Mouse (Mus musculus): ENCODE data around the gene Pdzph1.

DNA sequence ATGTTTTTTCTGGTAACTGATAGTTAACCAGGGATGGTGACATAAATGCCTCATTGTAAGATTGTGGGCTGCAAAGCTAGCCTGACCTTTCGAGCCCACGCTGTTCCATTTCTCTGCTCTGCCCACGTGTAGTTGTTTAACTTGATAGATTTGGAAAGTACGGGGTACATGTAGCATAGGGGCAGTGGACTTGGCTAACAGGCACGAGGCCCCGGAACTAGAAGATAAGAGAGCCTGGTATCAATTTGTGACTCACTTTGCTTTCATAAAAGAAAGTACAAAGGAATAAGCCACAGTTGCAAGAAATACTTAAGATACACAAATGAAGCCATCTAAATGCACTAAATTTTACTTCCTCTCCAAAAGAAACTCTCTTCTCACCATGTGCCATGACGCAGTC lies 79.6 kb downstream of the Pdzph1 start:
- TF ChIP-seq CTCF (IDR thresholded peaks at IDR 0.05; ENCODE audit: control insufficient read depth, insufficient read depth, insufficient read length) (no peak), CEBPB (IDR thresholded peaks at IDR 0.05; ENCODE audit: low read depth) (no peak)
